Mouse (Mus musculus) hindbrain, embryonic 10.5 days (tissue): ENCODE data around the gene Dnajc5g. TPM values are rescaled to one million over a fixed set of nuclear protein-coding genes. Genes with fewer than 3 reads are reported as not detected.
A peak's percentile ranks its signal among the peaks of the same experiment; 100 is the strongest.

ENCODE experiments used
- DNase-seq: peaks from one replicate; pipeline ENCODE4 v3.0.0-alpha.2; 2017; ENCODE audit warnings: low spot score
- H3K27ac ChIP-seq: fragments of 300-500 bp; sonication (generic); 2 replicates; pipeline ENCODE4 v1.5.1; 2016; ENCODE audit warnings: mild to moderate bottlenecking, moderate library complexity
- H3K27me3 ChIP-seq: fragments of 300-500 bp; sonication (generic); 2 replicates; pipeline ENCODE4 v1.6.1; 2016; ENCODE audit warnings: mild to moderate bottlenecking; ENCODE audit not compliant: poor library complexity, insufficient read depth, severe bottlenecking
- H3K36me3 ChIP-seq: fragments of 300-500 bp; sonication (generic); 2 replicates; pipeline ENCODE4 v1.6.1; 2016; ENCODE audit warnings: mild to moderate bottlenecking, moderate library complexity
- H3K4me1 ChIP-seq: fragments of 300-500 bp; sonication (generic); replicated peaks from 2 replicates; pipeline ENCODE4 v1.6.1; 2016; ENCODE audit warnings: mild to moderate bottlenecking
- H3K4me3 ChIP-seq: fragments of 300-500 bp; sonication (generic); 2 replicates; pipeline ENCODE4 v1.5.1; 2016; ENCODE audit warnings: mild to moderate bottlenecking, moderate library complexity
- H3K9me3 ChIP-seq: fragments of 300-500 bp; sonication (generic); 2 replicates; pipeline ENCODE4 v1.6.1; 2016; ENCODE audit warnings: mild to moderate bottlenecking, moderate library complexity
- WGBS: fragments of 180-500 bp; shearing (Covaris S2); methylation state at CpG from one replicate; pipeline ENCODE4 v1.1.7; 2016; 5-methylcytosine and 5-hydroxymethylcytosine counted together
- polyA plus RNA-seq: library from polyadenylated mRNA; unstranded; fragments of >200 nt; fragmentation: Nextera tagmentation; extraction: Ambion mirVana; gene quantifications from 2 replicates; pipeline ENCODE4 v1.2.1, GENCODE M21; 2016

Gene Dnajc5g
- polyA plus RNA-seq, 1 experiment from 2014 or later = not detected

DNA sequence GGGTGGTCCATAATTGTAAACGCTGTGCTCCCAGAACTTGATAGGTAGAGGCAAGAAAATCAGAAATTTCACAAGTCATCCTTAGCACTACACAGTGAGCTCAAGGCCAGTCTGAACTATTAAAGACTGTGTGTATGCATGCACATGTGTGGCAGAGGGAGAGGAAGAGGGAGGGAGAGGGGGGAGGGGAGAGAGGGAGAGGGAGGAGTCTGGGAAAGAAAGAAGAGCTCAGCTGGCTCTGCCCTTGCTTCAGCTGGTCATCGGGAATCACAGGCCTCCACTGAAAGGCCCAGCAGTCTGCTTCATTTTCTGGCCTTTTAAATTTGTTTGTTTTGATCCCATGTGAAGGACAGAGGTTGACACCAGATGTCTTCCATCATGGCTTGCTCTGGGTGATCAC, 17.4 kb downstream of the Dnajc5g start:
- H3K27ac ChIP-seq = no peak overlapping the region
- no peaks in the 10 kb centered on the region for H3K9me3 ChIP-seq
- no peaks in the 10 kb centered on the region for H3K36me3 ChIP-seq
- no peak overlapping the region for H3K4me3 ChIP-seq
- WGBS = 40% methylated on average over 2 of the region's 2 CpGs
- DNase-seq = no peak
- no peaks in the 10 kb centered on the region for H3K4me1 ChIP-seq
- no peaks in the 10 kb centered on the region for H3K27me3 ChIP-seq

DNA sequence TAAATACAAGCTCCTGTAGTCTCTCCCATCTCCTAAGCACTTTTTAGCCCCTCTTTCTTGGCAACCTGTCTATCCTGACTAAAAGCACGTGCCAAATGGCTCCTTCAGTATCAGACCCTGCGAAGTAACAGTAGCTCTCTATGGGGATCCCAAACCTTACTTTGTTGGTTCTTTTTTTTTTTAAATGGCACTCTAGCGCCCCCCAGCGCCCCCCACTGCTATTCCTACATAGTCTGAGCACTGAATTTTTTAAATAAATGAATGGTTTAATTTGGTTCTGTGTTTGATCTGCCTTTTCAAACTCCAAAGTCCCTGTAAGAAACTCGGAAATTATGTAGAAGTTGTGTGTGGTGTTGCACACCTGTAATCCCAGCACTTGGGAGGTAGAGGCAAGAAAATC, 20.0 kb downstream of the Dnajc5g start:
- Histone ChIP-seq H3K36me3 (no peaks in the 10 kb centered on the region), H3K27me3 (no peaks in the 10 kb centered on the region), H3K27ac (no peak overlapping the region), H3K9me3 (no peaks in the 10 kb centered on the region), H3K4me3 (no peak overlapping the region), H3K4me1 (no peaks in the 10 kb centered on the region)
- 40% methylated on average over 5 of the region's 5 CpGs for WGBS
- DNase-seq = no peak

DNA sequence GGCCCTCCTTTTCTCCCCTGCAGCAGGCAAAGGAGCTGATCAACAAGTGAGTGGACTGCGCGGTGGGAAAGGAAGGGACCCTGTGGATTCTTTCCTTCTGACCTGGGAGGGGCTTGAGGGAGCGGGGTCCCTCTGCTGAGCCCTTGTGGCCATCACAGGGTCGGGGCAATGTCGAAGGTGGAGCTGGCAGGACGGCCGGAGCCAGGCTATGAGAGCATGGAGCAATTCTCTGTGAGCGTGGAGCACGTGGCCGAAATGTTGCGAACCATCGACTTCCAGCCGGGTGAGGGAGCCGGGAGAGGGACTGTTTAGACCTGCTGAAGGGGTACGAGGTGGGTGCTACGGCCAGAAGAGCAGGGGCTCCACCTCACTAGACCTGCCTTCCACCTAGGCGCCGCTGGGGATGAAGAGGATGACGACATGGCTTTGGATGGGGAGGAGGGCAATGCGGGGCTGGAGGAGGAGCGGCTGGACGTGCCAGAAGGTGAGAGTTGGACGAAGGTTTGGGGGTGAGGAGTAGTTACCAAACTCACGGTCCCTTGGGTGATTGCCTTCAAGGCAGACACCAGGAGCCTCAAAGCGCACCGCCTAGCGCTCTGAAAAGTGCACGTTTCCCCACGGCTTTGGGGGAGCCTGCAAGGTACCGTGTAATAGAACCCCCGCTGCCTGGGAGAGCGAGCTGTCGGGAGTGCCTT, 30.8 kb downstream of the Dnajc5g start:
- H3K27ac ChIP-seq = no peak overlapping the region
- peaks cover 8% of the 10 kb centered on the region for H3K36me3 ChIP-seq
- peak overlapping the region; percentile 47 for H3K4me3 ChIP-seq
- peaks cover 74% of the 10 kb centered on the region for H3K27me3 ChIP-seq
- peaks cover 30% of the 10 kb centered on the region for H3K4me1 ChIP-seq
- no peaks in the 10 kb centered on the region for H3K9me3 ChIP-seq
- under 1% methylated on average over 33 of the region's 33 CpGs for WGBS
- DNase-seq = peak; percentile 31

DNA sequence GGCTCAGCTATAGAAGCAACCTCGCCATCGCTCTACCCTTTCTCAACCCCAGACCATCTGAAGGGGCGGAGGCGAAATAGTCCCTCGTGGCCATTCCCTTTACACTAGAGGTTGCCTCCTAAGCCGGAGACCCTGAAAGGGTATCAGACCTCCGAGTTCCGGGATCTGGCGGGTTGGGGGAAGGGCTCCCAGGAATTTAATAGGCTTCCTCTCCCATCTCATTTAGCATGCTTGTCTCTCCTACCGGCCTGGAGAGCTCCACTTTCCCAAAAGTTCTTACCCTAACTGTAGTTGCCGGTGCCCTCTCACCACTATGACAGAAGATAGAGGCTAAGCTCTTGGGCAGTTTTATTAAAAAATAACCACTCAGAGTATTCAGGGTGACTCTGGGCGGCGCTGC, 31.6 kb downstream of the Dnajc5g start:
- DNase-seq = peak; percentile 35
- WGBS = under 1% methylated on average over 13 of the region's 13 CpGs
- peaks cover 11% of the 10 kb centered on the region for H3K36me3 ChIP-seq
- H3K4me3 ChIP-seq = peak overlapping the region; percentile 47
- H3K4me1 ChIP-seq = peaks cover 30% of the 10 kb centered on the region
- peaks cover 70% of the 10 kb centered on the region for H3K27me3 ChIP-seq
- H3K27ac ChIP-seq = no peak overlapping the region
- no peaks in the 10 kb centered on the region for H3K9me3 ChIP-seq

DNA sequence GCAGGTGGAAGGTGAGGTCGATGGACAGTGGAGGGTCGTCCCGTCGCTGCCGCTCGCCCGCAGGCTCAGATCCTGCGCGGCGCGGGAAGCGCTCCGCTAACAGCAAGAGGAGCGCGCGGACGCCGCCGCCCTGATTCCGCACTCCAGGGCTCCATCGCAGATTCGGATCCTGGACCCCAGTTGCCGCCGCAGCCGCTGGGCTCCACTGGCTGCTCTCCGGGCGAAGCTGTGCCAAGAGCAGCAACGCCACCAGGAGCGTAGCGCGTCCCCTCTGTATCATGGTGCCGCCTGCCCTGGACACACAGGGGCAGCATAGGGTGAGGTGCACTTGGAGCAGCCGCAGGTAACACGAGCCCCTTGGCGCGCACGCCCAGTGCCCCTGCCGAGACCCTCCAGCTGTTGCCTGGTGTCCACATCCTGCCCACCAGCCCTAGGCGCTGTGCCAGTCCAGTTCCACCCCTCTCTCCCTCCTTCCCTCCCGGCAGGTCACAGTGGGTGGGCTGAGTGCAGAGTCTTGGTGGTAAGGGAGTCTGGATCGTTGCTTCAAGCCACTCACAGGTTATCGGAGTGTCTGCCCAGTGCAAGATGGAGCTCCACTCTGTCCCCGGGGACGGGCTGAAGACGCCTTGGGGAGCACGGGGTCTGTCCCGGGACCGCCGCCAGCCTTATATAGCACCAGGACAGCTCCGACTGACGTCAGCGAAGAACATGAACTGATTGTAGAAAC, 32.3 kb downstream of the Dnajc5g start, which contains the start of gene Ucn:
TSS of gene Ucn (minus strand) at position 589 of the 727 bp plus-strand sequence.
- WGBS = 2% methylated on average over 52 of the region's 52 CpGs

DNA sequence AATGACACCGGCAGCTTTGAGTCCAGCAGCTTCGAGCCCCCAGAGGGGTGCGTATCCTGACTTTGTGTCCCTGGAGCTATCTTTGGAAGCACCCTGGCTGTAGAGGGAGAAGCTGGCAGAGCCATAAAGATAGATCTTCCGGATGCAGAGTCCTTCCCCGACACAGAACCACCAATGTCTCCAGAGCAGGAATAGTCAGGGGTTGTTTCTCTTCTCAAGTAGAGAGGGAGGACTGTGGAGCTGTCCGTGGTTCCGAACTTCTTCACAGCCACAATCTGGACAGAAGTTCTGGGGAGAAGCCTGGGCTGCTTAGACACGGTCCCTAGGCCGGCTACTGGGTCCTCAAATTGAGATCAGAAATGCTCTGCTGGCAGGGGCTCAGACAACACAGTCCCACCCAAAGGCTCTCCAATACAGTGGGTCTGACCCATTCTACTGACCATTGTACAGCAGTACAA, 32.9 kb downstream of the Dnajc5g start:
- H3K27ac ChIP-seq = no peak overlapping the region
- WGBS = 14% methylated on average over 9 of the region's 9 CpGs
- H3K4me1 ChIP-seq = peaks cover 30% of the 10 kb centered on the region
- H3K9me3 ChIP-seq = no peaks in the 10 kb centered on the region
- DNase-seq = peak; percentile 25
- peaks cover 21% of the 10 kb centered on the region for H3K36me3 ChIP-seq
- H3K4me3 ChIP-seq = peak overlapping the region; percentile 47
- peaks cover 63% of the 10 kb centered on the region for H3K27me3 ChIP-seq

More for the DNA sequence above, 32.3 kb downstream of the Dnajc5g start, which contains the start of gene Ucn:
- peak; percentile 14 for DNase-seq
- no peak within 1 kb of the TSS for H3K27ac ChIP-seq
- H3K4me1 ChIP-seq = peaks cover 30% of the 10 kb centered on the region
- peaks cover 68% of the 10 kb centered on the region for H3K27me3 ChIP-seq
- peak within 1 kb of the TSS; percentile 47 for H3K4me3 ChIP-seq
- H3K36me3 ChIP-seq = peaks cover 15% of the 10 kb centered on the region
- no peaks in the 10 kb centered on the region for H3K9me3 ChIP-seq

DNA sequence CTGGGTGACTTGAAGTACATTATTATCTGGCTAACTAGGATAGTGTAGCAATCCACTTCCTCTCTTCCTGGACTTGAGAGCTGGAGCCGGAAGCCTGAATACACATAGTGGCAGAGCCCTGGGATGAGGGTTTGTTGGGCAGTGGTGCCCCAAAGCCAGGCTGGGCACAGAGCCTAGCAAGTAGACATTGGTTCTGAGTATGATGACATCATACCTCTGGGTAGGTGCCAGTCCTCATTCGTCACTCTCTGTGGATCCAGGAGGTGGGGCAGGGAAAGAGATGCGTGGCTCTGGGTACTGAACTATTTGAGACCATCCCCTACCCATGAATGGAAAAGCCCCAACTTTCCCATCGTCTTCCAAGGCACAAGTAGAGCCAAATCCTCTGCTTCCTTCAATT, 43.7 kb downstream of the Dnajc5g start:
- no peaks in the 10 kb centered on the region for H3K9me3 ChIP-seq
- peaks cover 59% of the 10 kb centered on the region for H3K36me3 ChIP-seq

DNA sequence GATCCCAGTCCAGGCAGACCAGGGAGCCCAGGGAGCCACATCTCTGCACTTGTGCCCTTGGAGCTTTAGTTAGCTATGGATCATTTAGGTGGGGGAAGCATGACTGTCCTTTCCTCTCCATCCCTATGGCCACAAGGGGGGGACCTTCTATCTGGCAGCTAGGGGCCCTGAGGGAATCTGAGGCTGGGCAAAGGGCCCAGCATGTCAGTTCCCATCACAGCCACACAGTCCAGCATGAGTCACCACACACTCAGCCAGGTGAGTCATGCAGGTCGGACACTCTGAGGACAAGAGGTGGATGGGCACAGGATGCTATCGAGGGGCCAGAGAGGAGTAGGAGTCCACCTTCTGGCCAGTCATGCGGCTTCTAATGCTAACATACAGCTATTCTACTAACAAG, 45.7 kb downstream of the Dnajc5g start:
- Histone ChIP-seq H3K27ac (no peak overlapping the region), H3K27me3 (no peaks in the 10 kb centered on the region), H3K9me3 (no peaks in the 10 kb centered on the region), H3K4me3 (no peak overlapping the region), H3K36me3 (peaks cover 59% of the 10 kb centered on the region), H3K4me1 (peaks cover 13% of the 10 kb centered on the region)
- DNase-seq = no peak
- 89% methylated on average over 3 of the region's 3 CpGs for WGBS

More for the DNA sequence above, 43.7 kb downstream of the Dnajc5g start:
- 95% methylated on average over 4 of the region's 4 CpGs for WGBS
- Histone ChIP-seq H3K27ac (no peak overlapping the region), H3K27me3 (no peaks in the 10 kb centered on the region), H3K4me3 (no peak overlapping the region), H3K4me1 (peaks cover 12% of the 10 kb centered on the region)
- no peak for DNase-seq

DNA sequence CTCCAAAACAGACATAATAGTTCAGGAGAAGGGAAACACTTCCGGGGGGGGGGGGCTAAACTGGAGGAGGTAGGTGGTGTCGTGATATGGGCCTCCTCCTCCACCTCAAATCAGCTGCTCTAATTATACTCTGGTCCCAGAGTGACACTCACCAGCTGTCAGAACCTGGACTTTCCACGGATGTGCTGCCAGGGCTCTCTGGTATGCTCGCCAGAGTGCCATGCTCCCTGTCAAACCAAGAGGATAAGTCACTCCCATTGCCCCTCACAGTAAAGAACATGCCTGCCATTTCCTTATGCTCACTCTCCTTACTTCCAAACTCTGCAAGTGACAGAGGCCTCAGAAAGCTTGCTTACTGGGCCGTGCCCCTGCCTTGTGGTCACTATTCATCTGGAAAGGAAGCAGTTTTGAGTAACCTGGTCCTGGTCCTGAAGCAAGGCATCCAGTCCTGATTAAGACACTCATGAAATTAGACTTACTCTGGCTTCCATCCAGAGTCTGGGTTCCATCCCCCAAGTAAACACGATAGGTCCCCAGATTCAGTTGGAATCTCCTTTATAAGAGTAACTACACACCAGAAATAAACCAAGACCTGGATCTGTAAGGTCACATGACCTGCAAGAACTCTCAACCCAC, 47.5 kb downstream of the Dnajc5g start:
- H3K36me3 ChIP-seq = peaks cover 62% of the 10 kb centered on the region
- peak overlapping the region; percentile 87 for H3K27ac ChIP-seq
- peak overlapping the region; percentile 69 for H3K4me3 ChIP-seq
- no peak for DNase-seq
- 42% methylated on average over 6 of the region's 6 CpGs for WGBS
- no peaks in the 10 kb centered on the region for H3K27me3 ChIP-seq
- H3K4me1 ChIP-seq = peaks cover 13% of the 10 kb centered on the region
- no peaks in the 10 kb centered on the region for H3K9me3 ChIP-seq

DNA sequence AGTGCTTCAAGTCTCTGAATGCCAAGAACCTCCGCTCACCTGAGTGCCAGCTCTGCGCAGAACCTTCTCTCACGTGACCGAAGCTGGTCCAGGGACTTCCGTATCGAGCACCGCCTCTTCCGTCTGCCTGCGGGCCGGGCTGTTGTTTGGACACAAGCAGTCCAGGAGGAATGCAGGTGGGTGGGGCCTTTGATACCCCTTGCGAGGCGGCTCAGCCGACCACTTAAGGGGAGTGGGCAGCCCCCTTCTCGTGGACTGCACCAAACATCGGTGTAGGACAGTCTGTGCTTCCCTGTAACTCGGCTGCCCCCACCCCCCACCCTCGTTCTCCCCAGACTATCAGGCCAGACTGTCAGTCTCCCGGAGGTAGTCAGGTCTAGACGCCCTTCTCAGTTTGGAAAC, 48.1 kb downstream of the Dnajc5g start, which contains the start of gene Mpv17:
TSS of gene Mpv17 (minus strand) at position 100 of the 402 bp plus-strand sequence.
- peak within 1 kb of the TSS; percentile 69 for H3K4me3 ChIP-seq
- peaks cover 64% of the 10 kb centered on the region for H3K36me3 ChIP-seq
- no peaks in the 10 kb centered on the region for H3K27me3 ChIP-seq
- no peaks in the 10 kb centered on the region for H3K9me3 ChIP-seq
- H3K27ac ChIP-seq = peak within 1 kb of the TSS; percentile 87
- under 1% methylated on average over 19 of the region's 19 CpGs for WGBS
- peak; percentile 85 for DNase-seq
- H3K4me1 ChIP-seq = peaks cover 13% of the 10 kb centered on the region
